Mouse (Mus musculus) embryonic fibroblast, embryonic 13.5 days (primary cell): Measurements from ENCODE around the gene Junb.

ENCODE experiments used
- CTCF ChIP-seq: IDR thresholded peaks from 2 replicates; pipeline ENCODE4 v1.5.1; 2011; ENCODE audit warnings: mild to moderate bottlenecking, control low read depth, low read length, moderate library complexity, borderline replicate concordance; ENCODE audit not compliant: insufficient read depth
- POLR2A ChIP-seq: IDR thresholded peaks from 2 replicates; pipeline ENCODE4 v1.6.1; 2011; ENCODE audit warnings: low read depth, mild to moderate bottlenecking, control low read depth, low read length, moderate library complexity

DNA sequence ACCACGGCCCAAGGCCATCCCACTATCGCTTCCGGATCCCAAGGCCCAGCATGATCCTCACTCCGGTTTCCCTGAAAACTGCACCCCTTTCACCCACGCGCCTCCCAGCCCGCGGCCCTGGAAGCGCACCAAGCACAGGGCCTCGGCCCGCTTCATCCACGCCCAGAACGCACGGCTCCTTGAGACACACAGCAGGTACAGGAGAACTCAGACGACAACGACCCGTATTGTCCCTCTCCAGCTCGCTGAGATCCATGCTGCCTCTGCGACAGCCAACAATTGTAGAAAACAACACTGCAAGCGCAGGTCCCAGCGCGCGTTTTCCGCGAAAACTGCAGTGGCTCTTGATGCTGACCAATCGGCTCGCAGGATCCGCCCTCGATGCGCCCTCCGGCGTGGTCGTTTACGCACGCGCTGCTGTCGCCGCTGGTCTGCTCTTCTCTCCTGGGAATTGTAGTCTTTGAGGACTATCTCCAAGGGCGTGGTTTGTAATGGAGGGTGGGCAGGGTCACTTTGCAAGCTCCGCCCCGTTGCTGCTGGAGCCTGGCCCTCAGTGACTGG lies 12.7 kb downstream of the Junb start:
- TF ChIP-seq POLR2A (peak; percentile 82), CTCF (no peak)
